Mouse (Mus musculus) megakaryocyte, embryonic 14.5 days (primary cell): ENCODE results near the gene Sdr9c7. TPM values are rescaled to one million over a fixed set of nuclear protein-coding genes. Genes with fewer than 3 reads are reported as not detected.
"Not testable (repeated sequence)": the region's sequence is repeated elsewhere in the genome, so short reads cannot be mapped to it uniquely, and the experiment has no call there.

Source experiments
- H3K27me3 ChIP-seq: replicated peaks from 2 replicates; pipeline ENCODE3; 2012; ENCODE audit warnings: inconsistent platforms
- H3K36me3 ChIP-seq: replicated peaks from 2 replicates; pipeline ENCODE3; 2012; ENCODE audit warnings: low read length, inconsistent platforms, mixed read lengths
- H3K4me1 ChIP-seq: 2 replicates; pipeline ENCODE4 v1.6.1; 2012; ENCODE audit warnings: inconsistent platforms
- H3K4me3 ChIP-seq: replicated peaks from 2 replicates; pipeline ENCODE3; 2012; ENCODE audit warnings: moderate library complexity, mild to moderate bottlenecking, inconsistent platforms
- H3K9me3 ChIP-seq: 2 replicates; pipeline ENCODE4 v1.6.1; 2012; ENCODE audit warnings: inconsistent platforms
- FLI1 ChIP-seq: IDR thresholded peaks from 2 replicates; pipeline ENCODE4 v1.6.1; 2012; ENCODE audit warnings: low read length, inconsistent platforms, mixed read lengths
- GATA1 ChIP-seq: IDR thresholded peaks from 3 replicates; pipeline ENCODE4 v1.6.1; 2012; ENCODE audit warnings: mixed read lengths, low read length, inconsistent platforms, borderline replicate concordance
- polyA plus RNA-seq: library from polyadenylated mRNA; stranded (reverse); fragments of >175 nt; gene quantifications from 2 replicates; pipeline ENCODE4 v1.2.3, GENCODE M21; 2012; ENCODE audit warnings: low replicate concordance; ENCODE audit not compliant: insufficient read depth

The Sdr9c7 gene
- polyA plus RNA-seq, 1 experiment, result not detected

DNA sequence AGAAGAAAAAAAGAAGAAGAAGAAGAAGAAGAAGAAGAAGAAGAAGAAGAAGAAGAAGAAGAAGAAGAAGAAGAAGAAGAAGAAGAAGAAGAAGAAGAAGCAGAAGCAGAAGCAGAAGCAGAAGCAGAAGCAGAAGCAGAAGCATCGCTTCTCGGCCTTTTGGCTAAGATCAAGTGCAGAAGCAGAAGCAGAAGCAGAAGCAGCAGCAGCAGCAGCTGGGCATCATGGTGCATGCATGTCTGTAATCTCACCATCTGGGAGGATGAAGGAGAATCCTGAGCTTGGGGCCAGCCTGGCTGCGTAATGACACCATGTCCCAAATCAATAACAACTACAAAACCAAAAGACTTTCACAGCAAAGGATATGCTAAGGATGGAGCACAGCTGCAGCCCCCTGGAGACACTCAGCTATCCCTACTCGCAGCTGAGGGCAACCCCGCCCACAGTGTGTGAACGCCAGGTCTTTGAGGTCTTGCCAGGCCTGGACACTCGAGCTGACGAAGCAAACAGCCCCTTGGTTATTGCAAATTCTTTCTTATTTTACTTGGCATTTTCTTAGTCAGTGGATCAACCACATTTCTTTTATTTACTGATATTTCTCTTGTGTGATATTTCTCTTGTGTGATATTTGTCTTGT is 34.1 kb downstream of the Sdr9c7 start:
- Histone ChIP-seq H3K9me3 (0 out of 2 replicates have a peak, but pooled peaks cover 5% of the 10 kb centered on the region), H3K4me3 (no peak overlapping the region), H3K4me1 (peaks cover 9% of the 10 kb centered on the region), H3K27me3 (peaks cover 6% of the 10 kb centered on the region), H3K36me3 (no peaks in the 10 kb centered on the region)
- TF ChIP-seq FLI1, result no peak
- no peak for TF ChIP-seq GATA1

- Histone ChIP-seq H3K27me3 (peaks cover 5% of the 10 kb centered on the region), H3K4me1 (peaks cover 9% of the 10 kb centered on the region), H3K9me3 (peaks cover 4% of the 10 kb centered on the region), H3K4me3 (no peak overlapping the region), H3K36me3 (no peaks in the 10 kb centered on the region)
- TF ChIP-seq GATA1 (no peak), FLI1 (no peak)
Observed at GRCm38 (mm10) chr10:127936271-127936670, 38.0 kb downstream of the Sdr9c7 start.

DNA sequence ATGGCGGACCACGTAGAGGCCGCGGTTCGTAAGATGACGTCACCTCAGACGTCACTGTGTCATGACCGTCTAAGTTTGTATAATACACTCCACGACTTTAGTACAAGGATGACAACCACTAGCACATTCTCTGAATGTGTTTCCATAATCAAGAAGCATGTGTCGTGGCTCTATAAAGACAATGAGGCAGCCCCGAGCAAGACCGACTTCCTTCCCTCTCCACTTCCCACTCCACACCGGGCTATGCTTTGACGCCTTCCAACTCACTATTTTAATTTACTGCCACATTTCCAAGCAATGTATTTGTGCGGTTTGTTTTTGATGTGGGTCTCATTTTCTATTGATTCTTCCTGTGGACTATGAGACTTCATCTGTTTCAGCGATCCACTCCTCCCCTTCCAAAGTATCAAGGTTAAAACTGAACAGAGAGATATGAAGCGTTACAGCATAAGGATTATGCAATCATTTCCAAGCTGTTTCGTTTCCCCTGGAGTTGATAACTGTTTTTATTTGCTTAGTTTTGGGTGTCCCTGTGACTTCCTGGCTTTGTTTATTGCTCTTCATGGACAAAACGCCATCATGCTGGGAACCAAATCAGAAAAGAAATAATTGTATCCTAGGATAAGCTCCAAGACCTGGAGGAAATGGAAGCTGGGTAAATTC is 38.6 kb downstream of the Sdr9c7 start:
- Histone ChIP-seq H3K27me3 (peaks cover 5% of the 10 kb centered on the region), H3K9me3 (peaks cover 4% of the 10 kb centered on the region), H3K4me3 (no peak overlapping the region), H3K4me1 (peaks cover 9% of the 10 kb centered on the region), H3K36me3 (no peaks in the 10 kb centered on the region)
- TF ChIP-seq GATA1, result no peak
- TF ChIP-seq FLI1, result no peak

DNA sequence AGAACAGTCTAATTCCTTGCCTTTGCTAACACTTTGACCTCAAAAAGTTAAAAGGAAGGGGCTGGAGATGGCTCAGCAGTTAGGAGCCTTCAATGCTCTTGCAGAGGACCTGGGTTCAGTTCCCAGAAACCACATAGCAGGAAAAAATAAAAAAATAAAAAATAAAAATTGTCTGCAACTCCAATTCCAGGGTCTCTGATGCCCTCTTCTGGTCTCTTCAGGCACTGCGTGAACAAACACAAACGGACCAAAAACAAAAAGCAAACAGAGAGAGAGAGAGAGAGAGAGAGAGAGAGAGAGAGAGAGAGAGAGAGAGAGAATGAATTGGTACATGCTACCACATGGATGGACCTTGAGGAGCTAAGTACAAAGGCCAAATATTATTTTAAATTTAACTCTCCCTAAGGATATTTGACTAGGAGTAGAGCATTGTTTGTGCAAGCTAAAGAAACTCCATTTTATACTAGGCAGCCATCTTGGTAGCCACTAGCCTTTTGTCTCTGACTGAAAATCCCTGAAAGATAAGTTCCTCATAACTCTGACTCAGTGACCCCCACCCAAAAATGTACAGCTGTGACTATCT is 39.2 kb downstream of the Sdr9c7 start:
- Histone ChIP-seq H3K4me1 (peaks cover 9% of the 10 kb centered on the region), H3K9me3 (peaks cover 4% of the 10 kb centered on the region), H3K4me3 (no peak overlapping the region), H3K27me3 (peaks cover 3% of the 10 kb centered on the region), H3K36me3 (no peaks in the 10 kb centered on the region)
- TF ChIP-seq GATA1 (no peak), FLI1 (no peak)

DNA sequence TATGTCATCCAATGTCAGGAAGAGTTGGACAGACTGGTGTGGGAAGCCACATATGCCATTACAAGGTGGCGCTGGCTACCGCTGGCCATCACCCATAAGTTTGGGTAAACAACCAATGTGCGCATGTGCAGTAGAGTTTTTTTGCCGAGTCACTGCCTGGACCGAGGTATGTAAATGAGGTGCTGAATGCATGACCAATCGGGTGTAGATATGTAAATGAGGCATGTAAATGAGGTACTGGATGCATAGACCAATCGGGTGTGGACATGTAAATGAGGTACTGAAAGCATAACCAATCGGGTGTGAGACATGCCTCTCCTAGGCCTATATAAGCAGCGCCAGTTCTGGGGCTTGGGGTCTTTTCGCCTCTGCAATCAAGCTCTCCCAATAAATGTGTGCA is 41.3 kb downstream of the Sdr9c7 start:
- H3K36me3 ChIP-seq, H3K4me1 ChIP-seq, H3K4me3 ChIP-seq, H3K27me3 ChIP-seq, H3K9me3 ChIP-seq: not testable (repeated sequence)

DNA sequence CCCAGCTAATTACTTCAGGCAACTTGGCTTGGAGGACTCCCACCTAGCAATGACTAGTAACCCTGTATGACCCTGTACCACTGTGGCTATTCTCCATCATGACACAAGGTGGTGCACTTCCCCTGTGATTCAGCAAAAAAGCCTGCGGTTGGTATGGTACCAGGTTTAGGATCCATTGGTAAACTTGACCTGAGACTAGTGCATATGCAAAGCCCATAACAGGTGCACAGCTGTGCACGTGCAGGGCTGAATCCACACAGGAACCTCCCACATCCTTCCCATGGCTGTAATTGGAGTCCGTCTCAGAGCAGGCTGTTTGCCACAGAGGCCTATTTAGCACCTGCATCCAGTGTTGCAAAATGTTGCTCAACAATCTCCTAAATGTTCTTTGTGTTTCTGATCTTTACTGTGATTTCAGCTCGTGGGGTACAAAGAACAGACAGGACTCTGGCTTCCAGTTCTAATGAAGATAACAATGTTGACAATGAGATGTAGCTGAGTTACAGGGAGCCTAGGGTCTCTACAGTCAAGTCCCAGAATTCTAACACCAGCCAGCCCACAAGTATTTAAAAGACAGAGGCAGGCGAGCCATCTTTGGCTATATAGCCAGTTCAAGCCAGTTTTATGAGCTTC is 47.2 kb downstream of the Sdr9c7 start:
- Histone ChIP-seq H3K4me3 (no peak overlapping the region), H3K36me3 (no peaks in the 10 kb centered on the region), H3K4me1 (peaks cover 6% of the 10 kb centered on the region), H3K9me3 (no peaks in the 10 kb centered on the region), H3K27me3 (peaks cover 2% of the 10 kb centered on the region)
- TF ChIP-seq GATA1, result no peak
- no peak for TF ChIP-seq FLI1

- no peak overlapping the region for H3K4me3 ChIP-seq
- no peak for TF ChIP-seq FLI1
- TF ChIP-seq GATA1, result no peak
- peaks cover 6% of the 10 kb centered on the region for H3K4me1 ChIP-seq
- H3K9me3 ChIP-seq, result peaks cover 2% of the 10 kb centered on the region; the same call in 1 of the 2 replicates
- H3K36me3 ChIP-seq, result no peaks in the 10 kb centered on the region
- H3K27me3 ChIP-seq, result peaks cover 14% of the 10 kb centered on the region
Observed at GRCm38 (mm10) chr10:127949596-127950130, 51.3 kb downstream of the Sdr9c7 start.

DNA sequence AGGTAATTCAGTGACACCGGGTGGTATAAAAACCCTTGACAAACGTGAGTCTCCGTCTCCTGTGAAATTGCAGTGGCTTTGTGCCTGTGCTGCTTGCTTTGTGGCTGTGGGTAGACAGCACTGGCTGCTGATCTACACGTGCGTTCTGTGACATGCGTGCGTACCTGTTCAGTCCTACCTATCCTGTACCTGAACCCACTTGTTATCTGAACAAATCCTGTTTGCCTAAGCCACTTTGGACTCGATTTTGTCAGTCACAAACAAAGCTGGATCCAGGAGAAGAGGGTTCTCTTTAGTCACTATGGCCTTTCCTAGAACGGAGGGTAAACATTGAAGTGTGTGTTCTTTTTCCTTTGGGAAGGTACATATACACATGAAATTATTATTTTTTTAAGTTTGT is 53.1 kb downstream of the Sdr9c7 start:
- TF ChIP-seq FLI1, result no peak
- no peaks in the 10 kb centered on the region for H3K36me3 ChIP-seq

DNA sequence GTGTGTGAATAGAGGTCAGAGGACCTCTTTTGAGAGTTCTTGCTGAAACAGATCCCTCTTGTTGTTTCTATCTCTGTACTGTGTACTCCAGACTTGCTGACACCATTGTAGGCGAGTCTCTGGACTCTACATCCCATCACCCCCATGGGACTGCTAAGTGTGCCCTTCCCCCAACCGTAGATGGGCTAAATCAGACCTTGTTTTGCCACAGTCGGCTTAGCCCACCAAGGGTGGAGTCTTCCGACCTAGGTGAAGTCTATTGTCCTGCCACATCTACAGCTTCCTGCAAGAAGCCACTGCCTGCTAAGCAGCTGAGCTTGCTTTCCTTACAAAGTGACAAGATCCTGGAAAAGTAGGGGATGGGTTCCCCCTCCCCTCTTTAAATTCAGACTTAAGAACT is 53.5 kb downstream of the Sdr9c7 start:
- no peaks in the 10 kb centered on the region for H3K36me3 ChIP-seq
- H3K4me1 ChIP-seq, result no peaks in the 10 kb centered on the region
- peaks cover 16% of the 10 kb centered on the region for H3K27me3 ChIP-seq
- no peak overlapping the region for H3K4me3 ChIP-seq
- peaks cover 2% of the 10 kb centered on the region; the same call in 1 of the 2 replicates for H3K9me3 ChIP-seq
- TF ChIP-seq GATA1 (no peak), FLI1 (no peak)

More for the DNA sequence above, 53.1 kb downstream of the Sdr9c7 start:
- no peak overlapping the region for H3K4me3 ChIP-seq
- no peaks in the 10 kb centered on the region for H3K4me1 ChIP-seq
- H3K9me3 ChIP-seq, result peaks cover 2% of the 10 kb centered on the region; the same call in 1 of the 2 replicates
- peaks cover 16% of the 10 kb centered on the region for H3K27me3 ChIP-seq

DNA sequence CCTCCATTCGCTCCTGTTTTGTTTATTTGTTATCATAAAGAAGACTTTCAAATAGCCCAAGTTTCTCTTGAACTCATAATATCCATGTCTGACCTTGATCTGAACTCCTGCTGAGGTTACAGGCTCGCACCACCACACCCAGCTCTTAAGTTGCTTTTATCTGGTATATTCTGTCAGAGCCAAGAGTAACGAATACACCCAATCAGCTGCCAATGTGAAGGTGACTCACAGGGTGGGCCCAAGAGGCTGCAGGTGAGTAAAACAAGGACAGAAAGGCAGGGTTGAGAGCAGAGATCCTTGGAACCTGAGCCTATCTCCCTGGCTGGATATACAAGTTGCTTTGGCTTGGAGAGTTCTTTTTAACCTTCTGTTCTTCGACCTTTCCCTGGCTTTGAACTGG is 56.7 kb downstream of the Sdr9c7 start:
- peaks cover 19% of the 10 kb centered on the region for H3K27me3 ChIP-seq
- TF ChIP-seq GATA1 (no peak), FLI1 (no peak)
- H3K9me3 ChIP-seq, result peaks cover 5% of the 10 kb centered on the region
- no peaks in the 10 kb centered on the region for H3K36me3 ChIP-seq
- H3K4me3 ChIP-seq, result no peak overlapping the region
- H3K4me1 ChIP-seq, result no peaks in the 10 kb centered on the region
